Mouse (Mus musculus): ENCODE measurements around the gene Sirpa.

- no peak for TF ChIP-seq CTCF (conservative IDR thresholded peaks at IDR 0.05; ENCODE audit: insufficient read depth, insufficient read length, low read depth, low read length)
- no peak for TF ChIP-seq POLR2A (IDR thresholded peaks at IDR 0.05; ENCODE audit: low read depth, low read length)
Measured at GRCm38 (mm10) chr2:129595206-129595605, 2.6 kb downstream of the Sirpa start.
